Mouse (Mus musculus): ENCODE data around the gene Kcna1.

Gene Kcna1

DNA sequence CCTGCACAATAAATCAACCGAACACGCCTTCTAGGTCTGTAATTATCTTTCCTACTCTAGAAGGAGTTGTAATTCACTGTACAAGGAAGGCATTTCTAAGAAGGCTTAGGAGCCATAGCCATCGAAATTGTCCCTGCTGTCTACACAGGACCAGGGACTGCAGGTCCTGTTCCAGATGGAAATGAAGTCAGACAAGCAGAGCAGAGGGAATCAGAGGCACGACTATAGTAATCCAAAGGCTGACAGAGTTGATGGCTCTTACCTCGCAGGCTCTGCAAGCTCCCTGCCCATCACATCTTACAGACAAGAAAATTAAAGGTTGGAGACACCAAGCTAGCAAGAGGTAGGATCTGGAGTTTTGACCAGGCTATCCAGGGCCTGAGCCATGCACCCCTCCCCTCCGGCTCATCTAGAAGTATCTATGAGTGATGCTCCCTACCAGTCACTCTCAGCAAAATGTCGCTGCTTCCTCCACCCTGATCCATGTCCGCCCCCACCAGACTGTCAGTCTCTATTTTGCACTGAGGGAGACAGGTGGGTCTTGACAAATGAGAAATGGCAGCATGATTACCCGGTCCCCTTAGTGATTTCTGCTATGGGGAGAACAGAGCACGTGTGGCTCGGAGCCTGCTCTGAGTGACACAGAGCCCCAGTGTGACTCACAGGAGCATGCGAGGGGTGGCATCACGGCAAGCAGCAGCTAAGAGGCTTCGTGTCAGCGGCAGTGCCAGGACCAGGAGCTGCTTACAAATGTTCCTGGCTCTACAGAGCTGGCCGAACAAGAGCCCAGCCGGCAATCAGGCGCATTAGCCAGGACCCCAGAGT, 50.2 kb downstream of the Kcna1 start:
- no peak for DNase-seq

DNA sequence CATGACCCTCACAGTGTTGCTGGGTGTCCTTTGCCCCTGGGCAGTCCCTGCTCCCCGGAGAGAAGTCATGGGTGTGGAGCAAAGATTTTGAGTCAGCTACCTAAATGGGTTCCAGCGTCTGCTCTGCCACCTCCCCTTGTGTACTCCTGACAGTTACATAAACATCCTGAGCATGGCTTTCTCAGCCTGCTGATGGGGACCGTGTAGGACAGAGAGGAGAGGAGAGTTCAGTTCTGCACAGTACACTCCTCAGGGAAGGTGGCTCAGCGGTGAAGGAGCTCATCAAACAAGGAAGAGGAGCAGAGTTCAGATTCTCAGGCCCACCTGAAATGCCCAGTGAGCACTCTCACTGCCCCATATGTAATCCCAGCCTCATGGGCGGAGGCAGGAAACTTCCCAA, 51.1 kb downstream of the Kcna1 start:
- DNase-seq, result no peak

DNA sequence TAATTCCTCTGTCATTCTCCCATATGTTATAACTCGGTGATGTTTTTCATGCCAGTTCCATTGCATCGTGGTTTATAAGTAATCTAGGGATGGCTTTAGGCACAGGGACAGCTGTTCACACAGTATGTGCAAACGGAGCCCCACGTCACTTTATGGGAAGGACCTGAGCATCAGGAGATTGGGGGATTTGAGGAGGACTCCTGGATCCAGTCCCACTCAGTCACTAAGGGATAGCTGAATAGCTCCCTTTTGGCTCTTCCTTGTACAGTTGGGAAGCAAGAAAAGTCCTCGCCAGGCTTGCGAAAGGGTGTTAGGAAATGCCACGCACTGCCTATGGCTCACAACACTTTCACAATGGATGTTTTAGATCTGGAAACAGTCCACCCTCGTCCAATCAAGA, 51.8 kb downstream of the Kcna1 start:
- DNase-seq, result no peak

DNA sequence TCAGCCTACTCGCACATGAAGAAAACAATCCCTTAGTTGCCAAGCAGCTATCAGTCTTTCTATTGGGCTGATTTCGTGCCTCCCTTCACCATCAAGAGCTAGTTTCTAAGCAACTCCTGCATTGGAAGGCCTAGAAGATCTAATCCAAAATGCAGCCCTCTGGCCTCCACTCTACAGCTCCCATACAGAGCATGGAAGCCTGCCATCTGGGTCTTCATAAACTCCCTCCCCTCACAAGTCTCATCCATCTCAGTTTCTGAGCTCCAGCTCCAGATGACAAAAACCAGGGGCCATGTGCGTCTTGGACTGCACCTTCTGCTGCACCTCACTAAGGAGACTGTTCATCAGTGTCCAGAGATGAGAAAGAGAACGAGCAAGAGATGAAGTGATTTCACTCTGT, 52.8 kb downstream of the Kcna1 start:
- DNase-seq, result no peak

All from kidney, postnatal 10 days (tissue).